Mouse (Mus musculus): Measurements from ENCODE around the gene Mlycd.
A peak's percentile ranks its signal among the peaks of the same experiment; 100 is the strongest.

The Mlycd gene

GRCm38 (mm10) chr8:119404648-119405047 lies 10.0 kb downstream of the Mlycd start:
- DNase-seq: no peak

DNA sequence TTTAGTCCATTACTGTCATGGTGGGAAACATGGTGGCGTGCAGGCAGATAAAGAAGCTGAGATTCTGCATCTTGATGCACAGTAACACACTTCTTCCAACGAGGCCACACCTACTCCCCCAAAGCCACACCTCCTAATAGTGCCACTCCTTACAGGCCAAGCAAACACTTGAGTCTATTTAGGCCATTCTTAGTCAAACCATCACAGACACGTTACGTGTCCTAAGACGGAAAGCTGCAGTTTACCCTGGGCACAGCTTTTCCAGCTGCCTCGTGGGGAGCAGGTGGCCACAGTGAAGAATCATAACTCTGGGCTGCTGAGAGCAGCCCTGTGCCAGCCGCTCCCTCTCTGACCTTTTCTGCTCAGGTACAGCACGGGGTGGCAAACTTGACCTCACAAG lies 13.6 kb downstream of the Mlycd start:
- no peak for DNase-seq

DNA sequence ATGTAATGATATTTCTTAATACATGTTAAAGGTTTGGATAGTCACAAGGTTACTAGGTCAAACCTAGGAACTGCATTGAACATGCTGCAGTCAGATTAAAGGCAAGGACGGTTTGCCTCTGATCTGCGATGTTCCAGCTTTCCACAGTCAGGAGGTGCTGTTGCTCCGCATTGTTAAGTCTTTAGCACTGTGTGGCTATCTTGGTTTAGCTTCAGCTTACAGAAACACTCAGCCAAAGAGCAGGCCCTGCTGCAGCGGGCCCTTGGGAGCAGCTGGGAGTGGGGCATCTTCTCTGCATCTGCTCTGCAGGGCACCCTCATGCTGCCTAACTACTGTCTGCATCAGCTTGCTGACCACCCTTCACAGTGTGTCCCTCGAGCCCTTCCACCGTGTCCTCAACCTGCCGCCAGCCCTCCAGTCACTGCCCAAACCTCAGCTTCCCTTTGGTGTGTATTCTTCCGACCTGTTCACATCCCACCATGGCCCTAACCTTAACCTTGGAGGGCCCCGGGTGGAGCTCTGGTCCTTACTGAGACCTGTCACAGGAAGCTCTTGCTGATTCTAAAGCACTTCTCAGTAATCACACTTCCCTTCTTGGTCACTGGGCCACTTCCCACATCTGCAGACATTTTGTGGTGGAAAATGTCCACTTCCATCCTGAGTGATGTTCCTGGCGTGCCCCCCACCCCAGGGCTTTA lies 17.5 kb downstream of the Mlycd start:
- DNase-seq: no peak

DNA sequence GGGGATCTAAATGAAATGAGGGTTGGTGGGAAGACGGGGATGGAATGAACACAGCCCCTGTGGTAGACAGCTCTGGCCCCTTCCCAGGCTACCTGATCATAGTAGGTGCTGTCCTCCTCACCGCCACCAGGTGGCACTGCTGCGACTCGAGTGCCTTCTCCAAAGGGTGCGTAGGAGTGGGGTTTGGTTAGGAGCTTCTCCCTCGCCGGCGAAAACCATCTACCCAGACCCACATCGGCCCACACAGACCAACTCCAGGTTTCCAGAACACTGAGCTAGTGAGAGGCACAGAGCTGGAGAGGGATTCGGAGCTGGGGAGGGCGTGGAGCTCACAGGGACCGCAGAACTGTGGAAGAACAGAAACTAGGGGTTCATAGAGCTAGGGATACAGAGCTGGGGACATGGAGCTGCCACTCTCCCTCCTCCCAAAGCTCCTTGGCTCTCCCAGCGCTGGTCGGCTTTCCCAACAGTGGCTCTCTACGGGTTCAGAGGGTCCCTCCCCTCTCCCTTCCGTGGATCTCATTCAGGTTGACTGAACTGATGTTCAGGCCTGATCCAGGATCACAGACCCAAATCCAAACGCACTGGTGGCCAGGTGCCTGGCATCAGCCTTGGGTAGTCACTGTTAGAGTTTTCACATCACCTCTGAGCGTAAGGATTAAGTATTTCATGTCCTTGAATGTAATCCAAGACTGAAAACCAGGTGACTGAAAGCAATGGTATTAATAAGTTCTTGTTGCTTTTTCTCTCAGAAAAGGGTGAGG lies 18.2 kb downstream of the Mlycd start:
- peak; percentile 82 for DNase-seq

DNA sequence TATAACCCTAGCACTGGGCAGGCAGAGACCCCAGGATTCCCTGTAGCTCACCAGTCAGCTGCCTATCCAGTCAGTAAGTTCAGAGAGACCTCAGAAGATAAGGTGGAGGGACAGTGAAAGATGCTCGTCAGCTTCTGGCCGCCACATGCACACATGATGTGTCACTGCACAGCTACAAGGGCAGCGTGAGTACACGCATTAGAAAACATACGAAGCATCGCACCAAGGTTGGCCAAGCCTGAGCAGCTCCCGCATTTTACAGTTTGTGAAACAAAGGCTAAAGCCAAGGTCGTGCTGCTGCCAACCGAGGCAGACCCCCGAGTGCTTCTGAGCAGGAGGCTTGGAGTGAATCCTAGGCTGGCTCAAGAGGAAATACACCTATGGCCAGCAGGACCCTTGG lies 18.9 kb downstream of the Mlycd start:
- DNase-seq: no peak

- no peak for DNase-seq
Measured at GRCm38 (mm10) chr8:119420318-119420717, 25.6 kb downstream of the Mlycd start.

DNA sequence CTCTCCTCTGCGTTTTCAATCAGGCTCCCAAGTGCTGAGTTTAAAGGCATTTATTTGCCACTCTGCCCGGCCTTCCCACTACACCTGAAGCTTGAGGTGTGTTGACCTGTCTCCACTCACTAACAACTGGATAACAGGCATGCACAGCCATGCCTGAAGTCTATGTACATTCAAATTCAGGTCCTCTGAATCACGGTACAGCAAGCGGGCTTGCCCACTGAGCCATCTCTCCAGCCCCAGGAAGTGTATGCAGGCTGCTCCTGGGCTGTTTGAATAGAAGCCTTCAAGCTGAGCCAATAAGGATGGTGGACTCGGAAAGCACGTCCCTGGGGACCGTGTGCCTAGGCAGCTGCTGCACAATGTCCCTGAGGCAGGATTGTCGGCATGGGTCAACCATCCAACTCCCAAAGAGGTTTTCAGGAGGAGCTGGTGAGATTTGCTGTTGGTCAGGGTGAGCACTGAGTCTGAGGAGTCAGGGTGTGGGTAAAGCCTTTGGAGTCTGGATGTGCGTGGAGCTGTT lies 27.0 kb downstream of the Mlycd start:
- DNase-seq: no peak

DNA sequence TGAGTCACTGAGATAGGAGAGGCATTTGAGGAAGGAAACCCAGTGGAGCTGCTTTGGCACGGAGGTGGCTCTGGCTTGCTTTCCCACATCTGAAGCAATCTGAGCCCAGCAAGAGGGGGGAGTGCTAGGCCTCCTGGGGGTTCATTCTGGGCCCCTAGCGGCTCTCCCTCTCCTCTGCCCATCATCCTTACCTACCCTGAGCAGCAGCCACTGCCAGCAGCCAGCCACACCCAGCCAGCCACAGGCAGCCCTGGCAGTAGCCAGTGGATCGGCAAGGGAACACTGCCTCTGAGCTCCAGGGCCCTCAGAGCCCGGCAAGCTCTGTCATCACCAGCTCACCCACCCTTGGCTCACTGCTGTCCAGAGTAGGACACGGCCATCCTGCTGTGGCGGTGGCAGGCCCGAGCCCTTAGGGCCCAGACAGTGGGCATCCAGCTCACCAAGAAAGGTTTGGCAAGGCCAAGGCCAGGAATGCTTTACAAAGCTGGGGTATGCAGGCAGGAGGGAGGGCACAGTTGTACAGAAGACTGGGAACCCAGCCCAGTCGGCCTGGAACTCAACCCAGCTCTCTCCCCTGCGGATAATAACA lies 27.5 kb downstream of the Mlycd start:
- no peak for DNase-seq

DNA sequence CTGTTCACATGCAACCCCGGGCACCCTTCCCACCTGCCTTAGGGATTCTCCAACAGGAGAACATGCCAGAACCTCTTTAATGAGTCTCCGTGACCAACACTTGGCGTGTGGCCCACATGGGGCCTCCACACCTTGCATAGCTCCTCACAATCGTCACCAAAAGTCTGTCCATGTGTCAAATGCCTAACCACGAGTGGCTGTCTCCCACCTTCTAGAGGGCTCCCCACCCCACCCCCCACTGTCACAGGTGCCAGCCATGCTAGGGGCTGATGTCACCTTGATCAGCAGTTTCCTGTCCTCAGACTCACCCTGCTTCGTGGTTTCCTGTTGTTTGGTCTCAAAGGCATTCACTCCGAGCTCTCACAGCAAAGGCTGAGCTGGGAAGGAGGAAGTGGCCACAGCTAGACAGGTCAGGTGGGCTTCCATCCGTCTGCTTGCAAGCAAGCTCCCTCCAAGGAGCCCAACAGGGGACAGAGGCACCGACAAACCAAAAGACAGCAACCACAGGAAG lies 29.0 kb downstream of the Mlycd start:
- no peak for DNase-seq

- DNase-seq: no peak
Measured at GRCm38 (mm10) chr8:119424199-119424733, 29.6 kb downstream of the Mlycd start.

DNA sequence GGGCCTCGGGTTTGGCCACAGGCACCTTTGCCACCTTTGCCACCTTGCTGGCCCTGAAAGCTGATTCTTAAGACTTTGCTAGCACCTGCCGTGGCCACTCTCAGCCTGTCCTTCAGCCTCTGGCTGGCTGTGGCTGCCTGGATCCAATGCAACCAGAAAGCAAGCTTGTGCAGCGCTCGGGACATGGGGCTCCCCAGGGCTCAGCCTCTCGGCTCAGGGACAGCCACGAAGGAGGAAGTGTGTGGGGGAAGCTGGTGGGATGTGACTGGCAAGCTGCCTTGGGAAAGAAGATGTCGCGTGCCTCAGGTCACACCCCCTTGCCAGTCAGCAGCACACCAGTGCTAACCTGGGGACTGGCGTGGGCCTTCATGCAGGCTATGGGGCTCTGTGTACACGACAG lies 30.1 kb downstream of the Mlycd start:
- DNase-seq: no peak

DNA sequence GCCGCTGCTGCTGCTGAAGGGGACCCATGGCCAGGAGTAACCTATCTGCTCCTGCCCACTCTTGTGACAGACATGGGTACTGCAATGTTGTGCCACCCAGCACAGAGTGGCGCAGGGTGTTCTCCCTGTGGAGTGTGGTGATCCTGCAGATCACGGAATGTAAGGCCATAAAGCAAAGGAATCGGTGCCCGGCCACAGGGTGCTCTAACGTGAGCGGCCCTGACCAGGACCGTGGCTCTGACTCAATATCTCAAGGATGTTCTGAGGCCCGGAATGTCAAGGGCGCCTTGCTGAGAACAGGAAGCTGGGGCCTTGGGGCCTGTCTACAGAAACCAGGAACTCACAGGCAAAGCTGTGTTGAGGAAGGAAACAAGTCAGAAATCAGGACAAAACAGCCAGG lies 30.9 kb downstream of the Mlycd start:
- no peak for DNase-seq

- DNase-seq: no peak
Measured at GRCm38 (mm10) chr8:119426069-119426735, 31.5 kb downstream of the Mlycd start.

- DNase-seq: no peak
Measured at GRCm38 (mm10) chr8:119427634-119428349, 33.1 kb downstream of the Mlycd start.

DNA sequence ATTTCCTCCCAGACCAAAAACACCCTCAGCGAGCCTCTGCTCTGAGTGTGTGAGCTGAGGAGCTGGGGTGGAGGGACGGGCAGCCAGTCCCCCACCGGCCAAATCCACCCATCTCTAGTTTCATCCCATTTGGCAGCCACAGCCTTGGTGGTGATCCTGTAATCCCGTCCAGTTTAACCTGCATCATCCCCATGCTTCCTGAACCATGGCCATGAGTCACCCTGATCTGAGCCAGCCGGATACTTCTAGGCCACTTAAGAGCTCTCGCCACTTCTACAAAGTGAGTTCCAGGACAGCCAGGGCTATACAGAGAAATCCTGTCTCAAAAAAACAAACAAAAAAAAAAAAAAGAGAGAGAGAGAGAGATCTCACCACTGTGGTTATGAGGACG lies 33.7 kb downstream of the Mlycd start:
- no peak for DNase-seq

GRCm38 (mm10) chr8:119428766-119429327 lies 34.2 kb downstream of the Mlycd start:
- no peak for DNase-seq

- no peak for DNase-seq
Measured at GRCm38 (mm10) chr8:119429552-119429951, 34.9 kb downstream of the Mlycd start.

GRCm38 (mm10) chr8:119430250-119430649 lies 35.6 kb downstream of the Mlycd start:
- no peak for DNase-seq

GRCm38 (mm10) chr8:119430690-119431089 lies 36.0 kb downstream of the Mlycd start:
- DNase-seq: no peak

GRCm38 (mm10) chr8:119432372-119432771 lies 37.7 kb downstream of the Mlycd start:
- DNase-seq: no peak

DNA sequence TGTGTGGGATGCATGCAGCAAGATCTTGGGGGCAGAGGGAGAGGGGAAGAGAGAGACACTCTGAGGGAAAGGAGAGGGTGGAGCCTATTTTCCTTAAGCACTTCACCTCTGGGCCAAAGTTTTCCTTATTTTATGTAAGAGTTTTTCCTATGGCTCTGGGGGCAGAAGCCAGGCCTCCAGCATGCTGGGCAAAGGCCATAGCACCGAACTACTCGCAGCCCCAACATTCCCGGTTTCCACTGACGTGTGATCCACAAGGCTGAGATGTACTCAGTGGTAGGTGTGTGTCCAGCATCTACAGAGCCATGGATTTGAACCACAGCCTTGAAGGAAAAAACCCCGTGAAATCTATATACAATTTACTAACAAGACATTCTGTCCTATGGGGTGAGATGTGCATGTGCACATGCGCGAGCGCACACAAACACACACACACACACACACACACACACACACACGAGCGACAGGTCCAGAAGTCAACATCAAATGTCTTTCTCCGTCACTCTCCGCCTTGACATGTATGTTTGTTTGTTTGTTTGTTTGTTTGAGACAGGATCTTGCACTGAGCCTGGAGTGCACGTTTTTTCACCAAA lies 39.0 kb downstream of the Mlycd start, which contains the start of gene Osgin1:
TSS of gene Osgin1 (plus strand) at position 543 of the 593 bp plus-strand sequence.
- DNase-seq: no peak

Measured in right cerebral cortex, postnatal 4 days (tissue).